Mouse (Mus musculus): ENCODE results near the gene Galr2. TPM values are rescaled to one million over a fixed set of nuclear protein-coding genes. Genes with fewer than 3 reads are reported as not detected.

Galr2 gene
- polyA plus RNA-seq, 1 experiment from 2014 or later, result 0.21 TPM

- peak; percentile 61 for ATAC-seq
- H3K36me3 ChIP-seq, result peaks cover 18% of the 10 kb centered on the region; the same call in 1 of the 2 replicates
- WGBS, result 34% methylated on average over 5 of the region's 5 CpGs
Measured at GRCm38 (mm10) chr11:116294319-116294718, 13.6 kb downstream of the Galr2 start.

GRCm38 (mm10) chr11:116296191-116296734, 15.5 kb downstream of the Galr2 start:
- Histone ChIP-seq H3K27ac (no peak overlapping the region), H3K4me1 (replicated peaks) (peaks cover 10% of the 10 kb centered on the region), H3K9ac (no peak overlapping the region), H3K9me3 (no peaks in the 10 kb centered on the region), H3K4me3 (replicated peaks) (no peak overlapping the region), H3K27me3 (replicated peaks) (no peaks in the 10 kb centered on the region), H3K36me3 (peaks cover 31% of the 10 kb centered on the region), H3K4me2 (replicated peaks) (no peak overlapping the region)
- 87% methylated on average over 8 of the region's 8 CpGs for WGBS
- ATAC-seq, result no peak

More at GRCm38 (mm10) chr11:116294319-116294718, 13.6 kb downstream of the Galr2 start:
- Histone ChIP-seq H3K4me2 (replicated peaks) (no peak overlapping the region), H3K27ac (peak overlapping the region; percentile 48; the same call in 1 of the 2 replicates), H3K4me3 (replicated peaks) (no peak overlapping the region), H3K9me3 (no peaks in the 10 kb centered on the region), H3K9ac (no peak overlapping the region), H3K27me3 (replicated peaks) (no peaks in the 10 kb centered on the region), H3K4me1 (replicated peaks) (peaks cover 21% of the 10 kb centered on the region)

GRCm38 (mm10) chr11:116297017-116297416, 16.3 kb downstream of the Galr2 start:
- Histone ChIP-seq H3K27me3 (replicated peaks) (no peaks in the 10 kb centered on the region), H3K9ac (no peak overlapping the region), H3K36me3 (peaks cover 36% of the 10 kb centered on the region), H3K4me2 (replicated peaks) (no peak overlapping the region), H3K4me1 (replicated peaks) (peaks cover 8% of the 10 kb centered on the region), H3K27ac (no peak overlapping the region), H3K9me3 (no peaks in the 10 kb centered on the region), H3K4me3 (replicated peaks) (no peak overlapping the region)
- ATAC-seq, result no peak
- WGBS, result 69% methylated on average over 3 of the region's 3 CpGs

- Histone ChIP-seq H3K27ac (no peak overlapping the region), H3K9ac (no peak overlapping the region), H3K9me3 (no peaks in the 10 kb centered on the region), H3K4me1 (replicated peaks) (peaks cover 6% of the 10 kb centered on the region), H3K4me3 (replicated peaks) (no peak overlapping the region), H3K36me3 (peaks cover 40% of the 10 kb centered on the region), H3K27me3 (replicated peaks) (no peaks in the 10 kb centered on the region), H3K4me2 (replicated peaks) (no peak overlapping the region)
- 92% methylated on average over 11 of the region's 11 CpGs for WGBS
- no peak for ATAC-seq
Measured at GRCm38 (mm10) chr11:116298221-116298620, 17.5 kb downstream of the Galr2 start.

GRCm38 (mm10) chr11:116298621-116299020, 17.9 kb downstream of the Galr2 start:
- no peak overlapping the region for H3K27ac ChIP-seq
- no peaks in the 10 kb centered on the region for H3K9me3 ChIP-seq
- H3K36me3 ChIP-seq, result peaks cover 44% of the 10 kb centered on the region
- peaks cover 5% of the 10 kb centered on the region for H3K4me1 ChIP-seq (replicated peaks)
- no peak overlapping the region for H3K4me3 ChIP-seq (replicated peaks)
- no peaks in the 10 kb centered on the region for H3K27me3 ChIP-seq (replicated peaks)
- no peak overlapping the region for H3K9ac ChIP-seq
- ATAC-seq, result no peak
- WGBS, result 93% methylated on average over 6 of the region's 6 CpGs
- H3K4me2 ChIP-seq (replicated peaks), result no peak overlapping the region

- Histone ChIP-seq H3K9me3 (0 out of 2 replicates have a peak, but pooled peaks cover 3% of the 10 kb centered on the region), H3K36me3 (peaks cover 33% of the 10 kb centered on the region), H3K4me3 (replicated peaks) (peak overlapping the region; percentile 74; the same call in 1 of the 2 replicates), H3K4me1 (replicated peaks) (no peaks in the 10 kb centered on the region), H3K27ac (no peak overlapping the region), H3K4me2 (replicated peaks) (peak overlapping the region; percentile 81; the same call in 1 of the 2 replicates), H3K9ac (no peak overlapping the region), H3K27me3 (replicated peaks) (no peaks in the 10 kb centered on the region)
- no peak for ATAC-seq
- 95% methylated on average over 2 of the region's 2 CpGs for WGBS
Measured at GRCm38 (mm10) chr11:116305423-116305822, 24.7 kb downstream of the Galr2 start.

GRCm38 (mm10) chr11:116306126-116306982, 25.6 kb downstream of the Galr2 start:
- Histone ChIP-seq H3K4me2 (replicated peaks) (peak overlapping the region; percentile 81), H3K27me3 (replicated peaks) (no peaks in the 10 kb centered on the region), H3K9me3 (0 out of 2 replicates have a peak, but pooled peaks cover 3% of the 10 kb centered on the region), H3K36me3 (peaks cover 27% of the 10 kb centered on the region), H3K4me3 (replicated peaks) (peak overlapping the region; percentile 74), H3K9ac (peak overlapping the region; percentile 77), H3K27ac (no peak overlapping the region), H3K4me1 (replicated peaks) (0 out of 2 replicates have a peak, but pooled peaks cover under 1% of the 10 kb centered on the region)
- 1% methylated on average over 53 of the region's 53 CpGs for WGBS
- ATAC-seq, result peak; percentile 95

GRCm38 (mm10) chr11:116307019-116307725, 26.4 kb downstream of the Galr2 start, which contains the start of gene Exoc7:
Exoc7 (minus strand) TSS chr11:116307233.
- Histone ChIP-seq H3K4me2 (replicated peaks) (peak within 1 kb of the TSS; percentile 81), H3K4me1 (replicated peaks) (peaks cover 3% of the 10 kb centered on the region; the same call in 1 of the 2 replicates), H3K27me3 (replicated peaks) (no peaks in the 10 kb centered on the region), H3K9me3 (0 out of 2 replicates have a peak, but pooled peaks cover 3% of the 10 kb centered on the region), H3K27ac (no peak within 1 kb of the TSS), H3K4me3 (replicated peaks) (peak within 1 kb of the TSS; percentile 74), H3K9ac (peak within 1 kb of the TSS; percentile 77), H3K36me3 (peaks cover 21% of the 10 kb centered on the region)
- WGBS, result 85% methylated on average over 10 of the region's 10 CpGs
- ATAC-seq, result peak; percentile 39

- H3K9ac ChIP-seq, result no peak overlapping the region
- H3K27me3 ChIP-seq (replicated peaks), result no peaks in the 10 kb centered on the region
- no peak overlapping the region for H3K4me2 ChIP-seq (replicated peaks)
- H3K9me3 ChIP-seq, result 0 out of 2 replicates have a peak, but pooled peaks cover 3% of the 10 kb centered on the region
- H3K4me3 ChIP-seq (replicated peaks), result no peak overlapping the region
- peaks cover 3% of the 10 kb centered on the region; the same call in 1 of the 2 replicates for H3K4me1 ChIP-seq (replicated peaks)
- 89% methylated on average over 12 of the region's 12 CpGs for WGBS
- H3K36me3 ChIP-seq, result peaks cover 17% of the 10 kb centered on the region
- H3K27ac ChIP-seq, result no peak overlapping the region
- ATAC-seq, result no peak
Measured at GRCm38 (mm10) chr11:116307762-116308531, 27.2 kb downstream of the Galr2 start.

- no peak overlapping the region for H3K4me3 ChIP-seq (replicated peaks)
- H3K36me3 ChIP-seq, result peaks cover 2% of the 10 kb centered on the region; the same call in 1 of the 2 replicates
- H3K27ac ChIP-seq, result no peak overlapping the region
- WGBS, result 79% methylated on average over 3 of the region's 3 CpGs
- no peak overlapping the region for H3K4me2 ChIP-seq (replicated peaks)
- peaks cover 3% of the 10 kb centered on the region; the same call in 1 of the 2 replicates for H3K4me1 ChIP-seq (replicated peaks)
- 0 out of 2 replicates have a peak, but pooled peaks cover 3% of the 10 kb centered on the region for H3K9me3 ChIP-seq
- no peak for ATAC-seq
- H3K9ac ChIP-seq, result no peak overlapping the region
- no peaks in the 10 kb centered on the region for H3K27me3 ChIP-seq (replicated peaks)
Measured at GRCm38 (mm10) chr11:116309601-116310000, 28.9 kb downstream of the Galr2 start.

- Histone ChIP-seq H3K27me3 (replicated peaks) (no peaks in the 10 kb centered on the region), H3K36me3 (no peaks in the 10 kb centered on the region), H3K4me3 (replicated peaks) (no peak overlapping the region), H3K4me1 (replicated peaks) (peaks cover 3% of the 10 kb centered on the region; the same call in 1 of the 2 replicates), H3K9ac (no peak overlapping the region), H3K27ac (no peak overlapping the region), H3K9me3 (no peaks in the 10 kb centered on the region), H3K4me2 (replicated peaks) (no peak overlapping the region)
- 31% methylated on average over 8 of the region's 8 CpGs for WGBS
- no peak for ATAC-seq
Measured at GRCm38 (mm10) chr11:116311169-116311568, 30.4 kb downstream of the Galr2 start.
